Mouse (Mus musculus) midbrain, postnatal 0 days (tissue): Measurements from ENCODE around the gene Mef2d. TPM values are rescaled to one million over a fixed set of nuclear protein-coding genes. Genes with fewer than 3 reads are reported as not detected.
A peak's percentile ranks its signal among the peaks of the same experiment; 100 is the strongest.

Experiments used
- ATAC-seq: fragments of 200-750 bp; cut with Nextera tagmentation; 2 replicates; pipeline ENCODE4 v1.8.0; 2017; ENCODE audit warnings: moderate number of reproducible peaks, mild to moderate bottlenecking, moderate TSS enrichment, moderate library complexity; ENCODE audit not compliant: low FRiP score
- DNase-seq: peaks from one replicate; pipeline ENCODE4 v3.0.0-alpha.2; 2015; ENCODE audit warnings: low spot score
- H3K27ac ChIP-seq: fragments of 300-500 bp; sonication (generic); 2 replicates; pipeline ENCODE4 v1.5.1; 2014; ENCODE audit warnings: low read depth, mild to moderate bottlenecking, low read length, mixed read lengths
- H3K27me3 ChIP-seq: fragments of 300-500 bp; sonication (generic); 2 replicates; pipeline ENCODE4 v1.6.1; 2014; ENCODE audit warnings: low read length, control low read depth, mixed read lengths; ENCODE audit not compliant: insufficient read depth
- H3K36me3 ChIP-seq: fragments of 300-500 bp; sonication (generic); 2 replicates; pipeline ENCODE4 v1.6.1; 2014; ENCODE audit warnings: low read length, control low read depth, mixed read lengths; ENCODE audit not compliant: insufficient read depth
- H3K4me1 ChIP-seq: fragments of 300-500 bp; sonication (generic); 2 replicates; pipeline ENCODE4 v1.6.1; 2014; ENCODE audit warnings: mild to moderate bottlenecking, control low read depth, antibody characterized with exemption, low read length, mixed read lengths; ENCODE audit not compliant: insufficient read depth
- H3K4me2 ChIP-seq: fragments of 300-500 bp; sonication (generic); 2 replicates; pipeline ENCODE4 v1.6.1; 2014; ENCODE audit warnings: low read depth, mild to moderate bottlenecking, low read length, mixed read lengths; ENCODE audit not compliant: poor library complexity, severe bottlenecking
- H3K4me3 ChIP-seq: fragments of 300-500 bp; sonication (generic); 2 replicates; pipeline ENCODE4 v1.5.1; 2014; ENCODE audit warnings: low read depth, mild to moderate bottlenecking, low read length, moderate library complexity
- H3K9ac ChIP-seq: fragments of 300-500 bp; sonication (generic); replicated peaks from 2 replicates; pipeline ENCODE4 v1.6.1; 2014; ENCODE audit warnings: mild to moderate bottlenecking, low read length, moderate library complexity, mixed read lengths; ENCODE audit not compliant: poor library complexity, severe bottlenecking
- H3K9me3 ChIP-seq: fragments of 300-500 bp; sonication (generic); 2 replicates; pipeline ENCODE4 v1.6.1; 2016; ENCODE audit warnings: low read length, control low read depth
- CTCF ChIP-seq: IDR thresholded peaks from 2 replicates; pipeline ENCODE4 v1.5.1; 2016; ENCODE audit warnings: antibody characterized with exemption, mild to moderate bottlenecking
- WGBS: fragments of 180-500 bp; shearing (Covaris S2); extraction: QIAGEN DNeasy Blood & Tissue Kit; methylation state at CpG from one replicate; pipeline ENCODE4 v1.1.7; 2014; 5-methylcytosine and 5-hydroxymethylcytosine counted together
- polyA plus RNA-seq: library from polyadenylated mRNA; unstranded; fragments of >200 nt; fragmentation: Nextera tagmentation; extraction: Ambion mirVana; gene quantifications from 2 replicates; pipeline ENCODE4 v1.2.1, GENCODE M21; 2015
- total RNA-seq: library from RNA; depleted of rRNA; stranded (reverse); fragments of >200 nt; gene quantifications from 2 replicates; pipeline ENCODE4 v1.2.3, GENCODE M21; 2014

Mef2d gene
- total and polyA plus RNA-seq, 2 experiments from 2014 or later: 26.1 to 59.6 TPM

DNA sequence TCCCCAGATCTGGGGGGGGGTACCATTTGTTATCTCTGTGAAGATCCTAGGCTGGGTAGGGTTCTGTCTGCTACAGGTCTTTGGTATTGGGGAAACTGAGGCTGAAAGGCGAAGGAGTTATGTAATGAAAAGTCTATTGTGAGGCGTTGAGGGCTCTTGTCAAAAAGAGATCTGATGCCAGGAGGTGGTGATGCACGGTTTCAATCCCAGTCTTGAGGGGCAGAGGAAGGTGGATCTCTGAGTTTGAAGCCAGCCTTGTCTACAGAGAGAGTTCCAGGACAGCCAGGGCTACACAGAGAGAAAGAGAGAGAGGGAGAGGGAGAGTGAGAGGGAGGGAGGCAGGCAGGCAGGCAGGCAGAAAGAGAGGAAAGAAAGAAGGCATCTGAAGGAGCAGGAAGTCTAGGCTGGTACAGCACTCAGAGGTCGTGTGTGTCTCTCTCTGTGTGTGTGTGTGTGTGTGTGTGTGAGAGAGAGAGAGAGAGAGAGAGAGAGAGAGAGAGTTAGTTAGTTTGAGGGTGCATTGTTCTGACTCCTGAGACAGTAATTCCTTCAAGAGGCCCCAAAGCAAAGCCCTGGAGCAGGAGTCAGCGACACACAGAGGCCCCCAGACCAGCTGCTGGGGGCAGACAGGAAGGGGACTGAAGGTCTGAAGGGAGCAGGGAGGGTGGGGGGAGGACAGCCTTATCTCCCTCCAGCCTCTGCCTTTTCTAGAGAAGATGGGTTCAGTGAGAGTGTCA, 4.4 kb downstream of the Mef2d start:
- no peak for ATAC-seq
- Histone ChIP-seq H3K9ac (no peak overlapping the region), H3K36me3 (0 out of 2 replicates have a peak, but pooled peaks cover 3% of the 10 kb centered on the region), H3K4me3 (no peak overlapping the region), H3K4me1 (peaks cover 48% of the 10 kb centered on the region), H3K4me2 (peak overlapping the region; percentile 6; the same call in 1 of the 2 replicates), H3K9me3 (no peaks in the 10 kb centered on the region), H3K27me3 (no peaks in the 10 kb centered on the region), H3K27ac (no peak overlapping the region)
- DNase-seq: no peak
- 39% methylated on average over 5 of the region's 5 CpGs for WGBS
- no peak for TF ChIP-seq CTCF

- ATAC-seq: no peak
- Histone ChIP-seq H3K9me3 (no peaks in the 10 kb centered on the region), H3K9ac (no peak overlapping the region), H3K4me3 (no peak overlapping the region), H3K27ac (no peak overlapping the region), H3K27me3 (no peaks in the 10 kb centered on the region), H3K4me2 (no peak overlapping the region), H3K4me1 (peaks cover 57% of the 10 kb centered on the region), H3K36me3 (0 out of 2 replicates have a peak, but pooled peaks cover 3% of the 10 kb centered on the region)
- TF ChIP-seq CTCF: no peak
- no peak for DNase-seq
- WGBS: 82% methylated on average over 2 of the region's 2 CpGs
Measured at GRCm38 (mm10) chr3:88147444-88147843, 5.3 kb downstream of the Mef2d start.

DNA sequence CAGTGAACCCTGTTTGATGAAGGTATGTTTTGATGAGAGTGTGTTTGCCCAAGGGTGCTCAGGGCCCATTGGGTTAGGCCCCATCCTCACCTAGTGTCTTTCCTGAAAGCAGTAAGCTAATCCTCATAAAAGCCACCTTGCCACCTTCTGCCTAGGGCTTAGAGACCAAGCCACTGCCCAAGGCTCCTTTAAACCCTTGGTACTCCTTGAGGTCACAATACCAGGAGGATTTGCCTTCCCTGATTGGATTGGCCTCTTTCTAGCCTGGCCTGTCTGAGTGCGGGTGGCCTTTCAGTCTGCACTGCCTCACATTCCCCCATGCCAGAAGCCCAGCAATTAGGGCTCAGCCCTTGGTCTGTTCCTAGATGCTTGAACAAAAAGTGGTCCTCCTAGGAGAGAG, 5.7 kb downstream of the Mef2d start:
- H3K27me3 ChIP-seq: no peaks in the 10 kb centered on the region
- no peak for ATAC-seq
- H3K9me3 ChIP-seq: no peaks in the 10 kb centered on the region
- no peak overlapping the region for H3K4me3 ChIP-seq
- 0 out of 2 replicates have a peak, but pooled peaks cover 3% of the 10 kb centered on the region for H3K36me3 ChIP-seq
- no peak for DNase-seq
- WGBS: 69% methylated on average over 1 of the region's 1 CpGs
- no peak overlapping the region for H3K9ac ChIP-seq
- TF ChIP-seq CTCF: no peak
- H3K4me1 ChIP-seq: peaks cover 58% of the 10 kb centered on the region
- H3K27ac ChIP-seq: no peak overlapping the region
- no peak overlapping the region for H3K4me2 ChIP-seq

DNA sequence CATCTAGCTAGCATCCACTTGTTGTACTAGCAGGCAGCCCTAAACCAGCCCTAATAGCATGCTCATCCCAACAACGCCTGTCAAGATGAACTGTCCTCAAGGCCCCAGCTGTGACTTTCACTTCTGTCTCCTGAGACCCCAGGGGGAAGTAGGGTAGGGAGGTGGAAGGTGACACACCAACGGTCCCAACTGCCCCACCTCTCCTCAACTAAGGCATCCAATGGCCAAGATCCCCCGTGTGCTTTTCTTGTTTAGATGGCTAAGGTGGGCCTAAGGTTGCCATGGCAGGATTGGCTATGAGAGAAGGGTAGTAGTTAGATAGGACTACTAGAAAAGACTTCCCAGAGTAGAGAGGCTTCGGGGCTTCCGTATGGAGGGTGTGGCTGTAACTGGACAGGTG, 6.2 kb downstream of the Mef2d start:
- WGBS: 92% methylated on average over 5 of the region's 5 CpGs
- Histone ChIP-seq H3K4me1 (peaks cover 62% of the 10 kb centered on the region), H3K27ac (peak overlapping the region; percentile 32; the same call in 1 of the 2 replicates), H3K36me3 (0 out of 2 replicates have a peak, but pooled peaks cover 3% of the 10 kb centered on the region), H3K9me3 (no peaks in the 10 kb centered on the region), H3K9ac (no peak overlapping the region), H3K4me2 (no peak overlapping the region), H3K27me3 (no peaks in the 10 kb centered on the region), H3K4me3 (no peak overlapping the region)
- no peak for ATAC-seq
- no peak for TF ChIP-seq CTCF
- DNase-seq: no peak

GRCm38 (mm10) chr3:88148776-88149509, 6.8 kb downstream of the Mef2d start:
- H3K9me3 ChIP-seq: no peaks in the 10 kb centered on the region
- peaks cover 62% of the 10 kb centered on the region for H3K4me1 ChIP-seq
- H3K36me3 ChIP-seq: 0 out of 2 replicates have a peak, but pooled peaks cover 3% of the 10 kb centered on the region
- TF ChIP-seq CTCF: no peak
- 60% methylated on average over 4 of the region's 4 CpGs for WGBS
- H3K27me3 ChIP-seq: no peaks in the 10 kb centered on the region
- DNase-seq (no peak), ATAC-seq (no peak)
- no peak overlapping the region for H3K4me2 ChIP-seq
- no peak overlapping the region; the same call in 1 of the 2 replicates for H3K9ac ChIP-seq
- peak overlapping the region; percentile 85 for H3K27ac ChIP-seq
- no peak overlapping the region for H3K4me3 ChIP-seq
